Mouse (Mus musculus): ENCODE measurements at regions not wholly inside any gene's neighbourhood (a gene's known extent, or its start where the extent isn't known, plus 50 kb on each side); places are given as distances from the start of the nearest gene placed in this dataset.
A peak's percentile ranks its signal among the peaks of the same experiment; 100 is the strongest.

GRCm38 (mm10) chr3:39335612-39336230 is 449.0 kb downstream of the Fat4 start:
- WGBS, result 68% methylated on average over 8 of the region's 8 CpGs
- H3K9ac ChIP-seq, result no peak overlapping the region
- no peaks in the 10 kb centered on the region for H3K27me3 ChIP-seq
- H3K4me1 ChIP-seq (replicated peaks), result no peaks in the 10 kb centered on the region
- H3K4me3 ChIP-seq, result no peak overlapping the region
- H3K4me2 ChIP-seq, result no peak overlapping the region
- no peak for ATAC-seq (ENCODE audit: low FRiP score)
- no peaks in the 10 kb centered on the region for H3K36me3 ChIP-seq
- no peaks in the 10 kb centered on the region for H3K9me3 ChIP-seq
- H3K27ac ChIP-seq, result no peak overlapping the region

- H3K27me3 ChIP-seq, result no peaks in the 10 kb centered on the region
- H3K4me1 ChIP-seq (replicated peaks), result no peaks in the 10 kb centered on the region
- H3K4me3 ChIP-seq, result no peak overlapping the region
- no peak overlapping the region for H3K27ac ChIP-seq
- no peak for ATAC-seq (ENCODE audit: low FRiP score)
- no peaks in the 10 kb centered on the region for H3K9me3 ChIP-seq
- 72% methylated on average over 3 of the region's 3 CpGs for WGBS
- H3K4me2 ChIP-seq, result no peak overlapping the region
- no peaks in the 10 kb centered on the region for H3K36me3 ChIP-seq
- H3K9ac ChIP-seq, result no peak overlapping the region
These were observed 454.5 kb downstream of the Fat4 start for GRCm38 (mm10) chr3:39341161-39341687.

- Histone ChIP-seq H3K4me2 (no peak overlapping the region), H3K27ac (no peak overlapping the region), H3K4me3 (no peak overlapping the region), H3K36me3 (no peaks in the 10 kb centered on the region), H3K4me1 (replicated peaks) (no peaks in the 10 kb centered on the region), H3K9ac (no peak overlapping the region), H3K9me3 (no peaks in the 10 kb centered on the region), H3K27me3 (no peaks in the 10 kb centered on the region)
- ATAC-seq (ENCODE audit: low FRiP score), result no peak
- WGBS, result 93% methylated on average over 3 of the region's 3 CpGs
These were observed 457.3 kb downstream of the Fat4 start for GRCm38 (mm10) chr3:39344078-39344477.

GRCm38 (mm10) chr3:39347578-39347977 is 460.8 kb downstream of the Fat4 start:
- no peaks in the 10 kb centered on the region for H3K27me3 ChIP-seq
- H3K27ac ChIP-seq, result no peak overlapping the region
- no peaks in the 10 kb centered on the region for H3K4me1 ChIP-seq (replicated peaks)
- H3K36me3 ChIP-seq, result no peaks in the 10 kb centered on the region
- no peak for ATAC-seq (ENCODE audit: low FRiP score)
- H3K4me2 ChIP-seq, result no peak overlapping the region
- 94% methylated on average over 4 of the region's 4 CpGs for WGBS
- no peaks in the 10 kb centered on the region for H3K9me3 ChIP-seq
- no peak overlapping the region for H3K9ac ChIP-seq
- H3K4me3 ChIP-seq, result no peak overlapping the region

- H3K9me3 ChIP-seq, result peaks cover 3% of the 10 kb centered on the region; the same call in 1 of the 2 replicates
- H3K27me3 ChIP-seq, result no peaks in the 10 kb centered on the region
- no peaks in the 10 kb centered on the region for H3K4me1 ChIP-seq (replicated peaks)
- no peak overlapping the region for H3K27ac ChIP-seq
- H3K36me3 ChIP-seq, result no peaks in the 10 kb centered on the region
- ATAC-seq (ENCODE audit: low FRiP score), result no peak
- no peak overlapping the region for H3K4me3 ChIP-seq
- WGBS, result 90% methylated on average over 2 of the region's 2 CpGs
- H3K9ac ChIP-seq, result no peak overlapping the region
- no peak overlapping the region for H3K4me2 ChIP-seq
These were observed 470.3 kb downstream of the Fat4 start for GRCm38 (mm10) chr3:39357012-39357411.

DNA sequence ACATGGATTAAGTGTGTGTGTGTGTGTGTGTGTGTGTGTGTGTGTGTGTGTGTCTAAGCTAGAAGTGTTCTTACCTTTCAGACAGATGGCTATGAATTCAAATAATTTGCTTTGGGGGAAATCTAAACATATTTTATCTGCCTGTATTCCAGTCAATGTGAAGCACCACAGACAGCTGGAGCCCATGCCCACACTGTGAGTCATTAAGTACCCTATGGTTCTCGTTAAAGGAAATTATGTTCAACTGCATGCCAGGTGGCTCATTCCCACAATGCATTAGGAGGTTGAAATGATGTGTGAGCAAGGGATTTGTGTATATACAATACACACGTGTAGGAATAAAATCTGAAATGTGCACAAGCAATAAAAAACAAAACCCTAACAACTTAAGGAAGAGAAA is 473.5 kb downstream of the Fat4 start:
- 63% methylated on average over 2 of the region's 2 CpGs for WGBS

DNA sequence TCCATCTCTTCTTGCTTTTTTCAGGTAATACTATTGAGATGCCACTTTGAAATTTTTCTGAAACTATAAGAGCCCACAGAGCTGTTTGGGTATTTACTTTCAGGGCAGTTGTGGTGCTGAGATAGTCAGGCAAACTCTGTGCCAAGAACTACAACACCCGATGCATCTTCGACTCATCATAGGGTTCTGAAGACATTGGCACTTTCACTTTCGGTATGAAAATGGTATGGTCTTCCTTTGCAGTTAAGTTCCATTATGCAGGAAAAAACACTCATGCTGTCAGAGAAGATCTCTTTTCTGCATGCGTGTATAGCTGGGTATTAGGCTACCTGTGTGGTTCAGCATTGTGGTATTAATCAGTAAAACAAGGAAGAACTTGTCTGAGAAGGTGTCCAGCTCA is 484.2 kb downstream of the Fat4 start:
- Histone ChIP-seq H3K27ac (no peak overlapping the region), H3K9ac (no peak overlapping the region), H3K4me2 (no peak overlapping the region), H3K9me3 (no peaks in the 10 kb centered on the region), H3K36me3 (no peaks in the 10 kb centered on the region), H3K27me3 (no peaks in the 10 kb centered on the region), H3K4me3 (no peak overlapping the region), H3K4me1 (replicated peaks) (no peaks in the 10 kb centered on the region)
- ATAC-seq (ENCODE audit: low FRiP score), result no peak
- WGBS, result 95% methylated on average over 4 of the region's 4 CpGs

More for the DNA sequence above, 473.5 kb downstream of the Fat4 start:
- no peak overlapping the region for H3K27ac ChIP-seq
- H3K9me3 ChIP-seq, result peaks cover 3% of the 10 kb centered on the region; the same call in 1 of the 2 replicates
- 0 out of 2 replicates have a peak, but pooled peaks have one; percentile 32 for ATAC-seq (ENCODE audit: low FRiP score)
- no peaks in the 10 kb centered on the region for H3K27me3 ChIP-seq
- H3K36me3 ChIP-seq, result no peaks in the 10 kb centered on the region
- no peak overlapping the region for H3K9ac ChIP-seq
- H3K4me3 ChIP-seq, result no peak overlapping the region
- H3K4me2 ChIP-seq, result no peak overlapping the region
- no peaks in the 10 kb centered on the region for H3K4me1 ChIP-seq (replicated peaks)

DNA sequence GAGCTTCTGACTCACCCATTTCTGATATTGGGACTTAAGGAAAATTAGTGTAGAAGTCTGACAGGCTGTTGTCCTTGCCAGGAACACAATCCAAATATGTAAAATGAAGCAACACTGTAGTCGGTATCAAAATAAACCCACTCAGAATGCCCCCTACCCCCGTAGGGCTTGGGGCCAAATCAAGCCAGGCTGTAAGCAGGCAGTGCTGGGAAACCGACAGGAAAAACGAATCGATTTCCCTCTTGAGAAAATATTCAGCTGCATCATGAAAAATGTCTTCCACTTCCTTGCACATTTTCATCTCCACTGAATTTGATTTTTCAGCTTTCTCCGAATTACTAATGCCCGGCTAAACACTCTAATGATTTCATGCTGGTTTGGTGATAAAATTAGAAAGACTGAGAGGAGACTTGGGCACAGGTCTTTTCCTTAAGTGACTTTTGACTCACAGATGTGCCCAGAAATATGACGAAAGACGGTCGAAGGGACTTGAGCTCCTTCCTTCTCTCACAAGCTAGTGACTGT is 485.7 kb downstream of the Fat4 start:
- H3K4me2 ChIP-seq, result no peak overlapping the region
- no peaks in the 10 kb centered on the region for H3K9me3 ChIP-seq
- H3K9ac ChIP-seq, result no peak overlapping the region
- no peaks in the 10 kb centered on the region for H3K27me3 ChIP-seq
- no peak for ATAC-seq (ENCODE audit: low FRiP score)
- WGBS, result 76% methylated on average over 10 of the region's 10 CpGs
- no peak overlapping the region for H3K4me3 ChIP-seq
- H3K27ac ChIP-seq, result no peak overlapping the region
- no peaks in the 10 kb centered on the region for H3K36me3 ChIP-seq
- no peaks in the 10 kb centered on the region for H3K4me1 ChIP-seq (replicated peaks)

DNA sequence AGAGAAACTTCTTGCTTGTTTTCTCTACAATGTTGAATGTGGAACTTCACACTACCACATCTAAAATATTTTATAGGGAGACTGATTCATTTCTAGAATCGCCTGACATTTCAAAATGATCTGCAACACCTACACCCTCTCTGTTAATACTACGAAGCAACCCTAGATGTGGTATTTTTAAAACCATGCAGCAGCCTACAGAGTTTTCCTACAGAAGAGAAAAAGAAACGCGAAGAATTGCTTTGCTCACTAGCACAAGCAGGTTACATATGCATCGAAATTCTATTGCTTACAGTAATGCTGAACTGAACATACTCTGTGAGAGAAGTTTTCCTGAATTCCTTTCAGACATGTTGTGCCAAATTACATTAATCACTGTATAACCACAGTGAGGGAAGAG is 488.7 kb downstream of the Fat4 start:
- no peak overlapping the region for H3K27ac ChIP-seq
- no peaks in the 10 kb centered on the region for H3K36me3 ChIP-seq
- no peak for ATAC-seq (ENCODE audit: low FRiP score)
- H3K9me3 ChIP-seq, result no peaks in the 10 kb centered on the region
- H3K4me1 ChIP-seq (replicated peaks), result no peaks in the 10 kb centered on the region
- H3K9ac ChIP-seq, result no peak overlapping the region
- H3K4me2 ChIP-seq, result no peak overlapping the region
- no peaks in the 10 kb centered on the region for H3K27me3 ChIP-seq
- no peak overlapping the region for H3K4me3 ChIP-seq
- WGBS, result 92% methylated on average over 5 of the region's 5 CpGs

DNA sequence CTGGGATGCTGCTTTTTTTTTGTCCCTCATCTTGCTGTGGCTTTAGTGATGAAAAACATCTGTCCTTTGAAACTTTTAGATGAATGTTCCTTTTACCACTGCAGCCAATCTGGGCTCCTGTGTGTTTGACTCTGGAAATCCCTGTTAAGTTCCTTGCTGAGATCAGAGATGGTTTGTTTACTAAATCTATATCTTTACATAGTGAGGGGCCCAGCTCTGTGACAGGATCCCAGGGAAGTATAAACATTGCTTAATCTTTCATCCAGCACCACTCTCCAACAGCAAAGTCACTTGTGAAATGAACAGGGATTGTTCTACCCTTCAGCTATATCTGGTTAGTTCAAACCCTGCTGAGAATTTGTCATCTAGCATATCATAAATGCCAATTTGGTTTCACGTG is 501.8 kb downstream of the Fat4 start:
- ATAC-seq (ENCODE audit: low FRiP score), result no peak
- 75% methylated on average over 1 of the region's 1 CpGs for WGBS

DNA sequence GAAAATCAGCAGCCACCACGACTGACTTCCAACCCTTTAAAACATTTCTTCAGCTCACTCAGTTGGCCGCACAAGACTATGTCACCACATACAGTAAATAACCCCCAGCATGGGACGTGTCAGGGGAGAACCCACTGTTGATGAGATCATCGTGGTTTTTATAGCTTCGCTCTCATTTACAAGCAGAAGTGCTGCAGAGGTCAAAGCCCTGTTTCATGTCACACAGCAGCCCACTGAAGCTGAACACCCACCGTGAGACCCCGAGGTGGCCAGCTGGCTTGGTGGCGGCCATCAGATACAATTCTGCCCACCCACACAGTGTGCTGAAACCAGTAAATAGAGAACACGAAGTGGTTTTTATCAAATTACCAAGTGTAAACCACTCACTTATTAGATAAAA is 503.7 kb downstream of the Fat4 start:
- no peak overlapping the region for H3K4me2 ChIP-seq
- 60% methylated on average over 9 of the region's 9 CpGs for WGBS
- H3K9ac ChIP-seq, result no peak overlapping the region
- no peaks in the 10 kb centered on the region for H3K36me3 ChIP-seq
- H3K27me3 ChIP-seq, result no peaks in the 10 kb centered on the region
- no peak for ATAC-seq (ENCODE audit: low FRiP score)
- H3K4me3 ChIP-seq, result no peak overlapping the region
- H3K9me3 ChIP-seq, result no peaks in the 10 kb centered on the region
- H3K27ac ChIP-seq, result no peak overlapping the region
- no peaks in the 10 kb centered on the region for H3K4me1 ChIP-seq (replicated peaks)

More for the DNA sequence above, 501.8 kb downstream of the Fat4 start:
- Histone ChIP-seq H3K4me2 (no peak overlapping the region), H3K9ac (no peak overlapping the region), H3K36me3 (no peaks in the 10 kb centered on the region), H3K9me3 (no peaks in the 10 kb centered on the region), H3K4me3 (no peak overlapping the region), H3K4me1 (replicated peaks) (no peaks in the 10 kb centered on the region), H3K27ac (no peak overlapping the region), H3K27me3 (no peaks in the 10 kb centered on the region)

DNA sequence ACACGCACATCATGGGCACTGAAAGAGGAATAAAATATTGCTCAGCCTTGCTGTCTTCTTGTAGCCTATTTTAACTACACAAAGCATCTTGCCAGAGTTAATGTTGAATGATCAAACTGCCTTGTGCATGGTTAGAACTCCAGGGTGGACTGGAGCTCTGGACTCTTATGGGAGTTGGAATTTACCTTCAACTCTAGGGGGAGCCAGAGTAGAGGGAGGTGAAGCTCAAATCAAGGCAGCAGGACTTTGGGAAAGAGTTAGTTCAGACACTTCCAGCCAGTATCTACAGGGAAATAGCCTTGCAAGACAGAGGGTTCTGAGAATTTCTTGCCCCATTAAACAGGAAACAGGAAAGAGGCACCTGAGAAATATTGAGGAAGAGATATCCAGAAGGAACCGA is 505.3 kb downstream of the Fat4 start:
- no peak overlapping the region for H3K27ac ChIP-seq
- H3K4me2 ChIP-seq, result no peak overlapping the region
- H3K4me3 ChIP-seq, result no peak overlapping the region
- no peaks in the 10 kb centered on the region for H3K4me1 ChIP-seq (replicated peaks)
- H3K36me3 ChIP-seq, result no peaks in the 10 kb centered on the region
- no peaks in the 10 kb centered on the region for H3K9me3 ChIP-seq
- H3K27me3 ChIP-seq, result no peaks in the 10 kb centered on the region
- 75% methylated on average over 2 of the region's 2 CpGs for WGBS
- no peak overlapping the region for H3K9ac ChIP-seq
- no peak for ATAC-seq (ENCODE audit: low FRiP score)

- no peak for ATAC-seq (ENCODE audit: low FRiP score)
- H3K4me2 ChIP-seq, result no peak overlapping the region
- H3K9ac ChIP-seq, result no peak overlapping the region
- no peaks in the 10 kb centered on the region for H3K9me3 ChIP-seq
- H3K36me3 ChIP-seq, result no peaks in the 10 kb centered on the region
- H3K27ac ChIP-seq, result no peak overlapping the region; the same call in 1 of the 2 replicates
- no peaks in the 10 kb centered on the region for H3K27me3 ChIP-seq
- H3K4me1 ChIP-seq (replicated peaks), result no peaks in the 10 kb centered on the region
- no peak overlapping the region for H3K4me3 ChIP-seq
These were observed 509.9 kb downstream of the Fat4 start for GRCm38 (mm10) chr3:39396672-39397071.
